Mouse (Mus musculus): ENCODE measurements around the gene Baiap2l1. TPM values are rescaled to one million over a fixed set of nuclear protein-coding genes. Genes with fewer than 3 reads are reported as not detected.

Baiap2l1 gene
- polyA plus RNA-seq, 1 experiment from 2014 or later = 7.3 TPM

GRCm38 (mm10) chr5:144261309-144261708 lies 96.6 kb downstream of the Baiap2l1 start:
- no peaks in the 10 kb centered on the region for H3K27me3 ChIP-seq
- H3K36me3 ChIP-seq = peaks cover 57% of the 10 kb centered on the region
- no peak overlapping the region for H3K27ac ChIP-seq
- no peak for ATAC-seq (ENCODE audit: low FRiP score, low read depth)
- H3K9ac ChIP-seq = no peak overlapping the region
- no peak overlapping the region for H3K4me3 ChIP-seq
- H3K9me3 ChIP-seq = no peaks in the 10 kb centered on the region
- no peak overlapping the region for H3K4me2 ChIP-seq (replicated peaks)
- H3K4me1 ChIP-seq = peaks cover 58% of the 10 kb centered on the region
- 80% methylated on average over 9 of the region's 9 CpGs for WGBS

- Histone ChIP-seq H3K4me2 (replicated peaks) (no peak overlapping the region), H3K4me1 (peaks cover 58% of the 10 kb centered on the region), H3K9me3 (no peaks in the 10 kb centered on the region), H3K27ac (no peak overlapping the region), H3K4me3 (no peak overlapping the region), H3K27me3 (no peaks in the 10 kb centered on the region), H3K9ac (no peak overlapping the region), H3K36me3 (peaks cover 54% of the 10 kb centered on the region)
- no peak for ATAC-seq (ENCODE audit: low FRiP score, low read depth)
- 77% methylated on average over 8 of the region's 8 CpGs for WGBS
These were observed 97.4 kb downstream of the Baiap2l1 start for GRCm38 (mm10) chr5:144260464-144260863.

- no peaks in the 10 kb centered on the region for H3K9me3 ChIP-seq
- no peak for ATAC-seq (ENCODE audit: low FRiP score, low read depth)
- peaks cover 63% of the 10 kb centered on the region for H3K4me1 ChIP-seq
- H3K4me3 ChIP-seq = 0 out of 2 replicates have a peak overlapping the region, but pooled peaks have one; percentile 97
- H3K4me2 ChIP-seq (replicated peaks) = peak overlapping the region; percentile 86
- H3K27ac ChIP-seq = no peak overlapping the region
- no peaks in the 10 kb centered on the region for H3K27me3 ChIP-seq
- 0 out of 2 replicates have a peak overlapping the region, but pooled peaks have one; percentile 94 for H3K9ac ChIP-seq
- WGBS = 74% methylated on average over 6 of the region's 6 CpGs
- H3K36me3 ChIP-seq = peaks cover 43% of the 10 kb centered on the region
These were observed 98.7 kb downstream of the Baiap2l1 start for GRCm38 (mm10) chr5:144259228-144259627.

GRCm38 (mm10) chr5:144258687-144259086 lies 99.2 kb downstream of the Baiap2l1 start:
- peak overlapping the region; percentile 97 for H3K4me3 ChIP-seq
- peaks cover 64% of the 10 kb centered on the region for H3K4me1 ChIP-seq
- WGBS = 19% methylated on average over 2 of the region's 2 CpGs
- H3K27ac ChIP-seq = peak overlapping the region; percentile 65; the same call in 1 of the 2 replicates
- H3K27me3 ChIP-seq = no peaks in the 10 kb centered on the region
- H3K9me3 ChIP-seq = no peaks in the 10 kb centered on the region
- H3K9ac ChIP-seq = peak overlapping the region; percentile 94
- no peak for ATAC-seq (ENCODE audit: low FRiP score, low read depth)
- H3K36me3 ChIP-seq = peaks cover 43% of the 10 kb centered on the region
- peak overlapping the region; percentile 86 for H3K4me2 ChIP-seq (replicated peaks)

GRCm38 (mm10) chr5:144258131-144258611 lies 99.7 kb downstream of the Baiap2l1 start:
- Histone ChIP-seq H3K27me3 (no peaks in the 10 kb centered on the region), H3K9me3 (no peaks in the 10 kb centered on the region), H3K4me1 (peaks cover 61% of the 10 kb centered on the region), H3K4me3 (peak overlapping the region; percentile 97), H3K27ac (peak overlapping the region; percentile 65), H3K4me2 (replicated peaks) (peak overlapping the region; percentile 86), H3K9ac (peak overlapping the region; percentile 94), H3K36me3 (peaks cover 41% of the 10 kb centered on the region)
- ATAC-seq (ENCODE audit: low FRiP score, low read depth) = no peak
- WGBS = 27% methylated on average over 14 of the region's 14 CpGs

GRCm38 (mm10) chr5:144257451-144258110 lies 100.3 kb downstream of the Baiap2l1 start:
- Histone ChIP-seq H3K36me3 (peaks cover 37% of the 10 kb centered on the region), H3K4me1 (peaks cover 57% of the 10 kb centered on the region), H3K9ac (peak overlapping the region; percentile 94), H3K27ac (peak overlapping the region; percentile 89; the same call in 1 of the 2 replicates), H3K4me3 (peak overlapping the region; percentile 97), H3K4me2 (replicated peaks) (peak overlapping the region; percentile 86), H3K9me3 (no peaks in the 10 kb centered on the region), H3K27me3 (no peaks in the 10 kb centered on the region)
- no peak for ATAC-seq (ENCODE audit: low FRiP score, low read depth)
- 62% methylated on average over 3 of the region's 3 CpGs for WGBS

GRCm38 (mm10) chr5:144256888-144257287 lies 101.0 kb downstream of the Baiap2l1 start:
- Histone ChIP-seq H3K36me3 (peaks cover 32% of the 10 kb centered on the region), H3K27ac (peak overlapping the region; percentile 89), H3K9ac (peak overlapping the region; percentile 94), H3K4me3 (peak overlapping the region; percentile 97), H3K4me2 (replicated peaks) (peak overlapping the region; percentile 86), H3K4me1 (peaks cover 53% of the 10 kb centered on the region), H3K27me3 (no peaks in the 10 kb centered on the region), H3K9me3 (no peaks in the 10 kb centered on the region)
- ATAC-seq (ENCODE audit: low FRiP score, low read depth) = no peak
- 33% methylated on average over 1 of the region's 1 CpGs for WGBS

- ATAC-seq (ENCODE audit: low FRiP score, low read depth) = no peak
- Histone ChIP-seq H3K9ac (peak overlapping the region; percentile 94), H3K4me3 (peak overlapping the region; percentile 97), H3K4me2 (replicated peaks) (peak overlapping the region; percentile 86), H3K27ac (peak overlapping the region; percentile 89), H3K4me1 (peaks cover 52% of the 10 kb centered on the region), H3K27me3 (no peaks in the 10 kb centered on the region), H3K9me3 (no peaks in the 10 kb centered on the region), H3K36me3 (peaks cover 29% of the 10 kb centered on the region)
- WGBS = 5% methylated on average over 7 of the region's 7 CpGs
These were observed 101.4 kb downstream of the Baiap2l1 start for GRCm38 (mm10) chr5:144256541-144256870.

- under 1% methylated on average over 34 of the region's 40 CpGs for WGBS
- peak overlapping the region; percentile 94 for H3K9ac ChIP-seq
These were observed 102.0 kb downstream of the Baiap2l1 start for GRCm38 (mm10) chr5:144255632-144256540.

GRCm38 (mm10) chr5:144254811-144255631 lies 102.9 kb downstream of the Baiap2l1 start:
- Histone ChIP-seq H3K4me2 (replicated peaks) (peak overlapping the region; percentile 86), H3K27me3 (no peaks in the 10 kb centered on the region), H3K36me3 (peaks cover 14% of the 10 kb centered on the region), H3K4me1 (peaks cover 42% of the 10 kb centered on the region), H3K27ac (peak overlapping the region; percentile 89), H3K4me3 (peak overlapping the region; percentile 97), H3K9me3 (peaks cover 2% of the 10 kb centered on the region; the same call in 1 of the 2 replicates), H3K9ac (peak overlapping the region; percentile 94)
- WGBS = under 1% methylated on average over 66 of the region's 84 CpGs
- ATAC-seq (ENCODE audit: low FRiP score, low read depth) = peak; percentile 79

More at GRCm38 (mm10) chr5:144255632-144256540, 102.0 kb downstream of the Baiap2l1 start:
- peaks cover 48% of the 10 kb centered on the region for H3K4me1 ChIP-seq
- peak; percentile 58 for ATAC-seq (ENCODE audit: low FRiP score, low read depth)
- peak overlapping the region; percentile 89 for H3K27ac ChIP-seq
- H3K9me3 ChIP-seq = no peaks in the 10 kb centered on the region
- peak overlapping the region; percentile 86 for H3K4me2 ChIP-seq (replicated peaks)
- no peaks in the 10 kb centered on the region for H3K27me3 ChIP-seq
- peak overlapping the region; percentile 97 for H3K4me3 ChIP-seq
- H3K36me3 ChIP-seq = peaks cover 22% of the 10 kb centered on the region

GRCm38 (mm10) chr5:144254122-144254810 lies 103.6 kb downstream of the Baiap2l1 start:
- Histone ChIP-seq H3K4me1 (peaks cover 34% of the 10 kb centered on the region), H3K27me3 (no peaks in the 10 kb centered on the region), H3K9ac (peak overlapping the region; percentile 43; the same call in 1 of the 2 replicates), H3K4me2 (replicated peaks) (peak overlapping the region; percentile 86), H3K4me3 (peak overlapping the region; percentile 97), H3K27ac (no peak overlapping the region; the same call in 1 of the 2 replicates), H3K36me3 (peaks cover 9% of the 10 kb centered on the region), H3K9me3 (peaks cover 3% of the 10 kb centered on the region; the same call in 1 of the 2 replicates)
- 0 out of 2 replicates have a peak, but pooled peaks have one; percentile 34 for ATAC-seq (ENCODE audit: low FRiP score, low read depth)
- 52% methylated on average over 16 of the region's 16 CpGs for WGBS
